In the genomic region with DNA sequence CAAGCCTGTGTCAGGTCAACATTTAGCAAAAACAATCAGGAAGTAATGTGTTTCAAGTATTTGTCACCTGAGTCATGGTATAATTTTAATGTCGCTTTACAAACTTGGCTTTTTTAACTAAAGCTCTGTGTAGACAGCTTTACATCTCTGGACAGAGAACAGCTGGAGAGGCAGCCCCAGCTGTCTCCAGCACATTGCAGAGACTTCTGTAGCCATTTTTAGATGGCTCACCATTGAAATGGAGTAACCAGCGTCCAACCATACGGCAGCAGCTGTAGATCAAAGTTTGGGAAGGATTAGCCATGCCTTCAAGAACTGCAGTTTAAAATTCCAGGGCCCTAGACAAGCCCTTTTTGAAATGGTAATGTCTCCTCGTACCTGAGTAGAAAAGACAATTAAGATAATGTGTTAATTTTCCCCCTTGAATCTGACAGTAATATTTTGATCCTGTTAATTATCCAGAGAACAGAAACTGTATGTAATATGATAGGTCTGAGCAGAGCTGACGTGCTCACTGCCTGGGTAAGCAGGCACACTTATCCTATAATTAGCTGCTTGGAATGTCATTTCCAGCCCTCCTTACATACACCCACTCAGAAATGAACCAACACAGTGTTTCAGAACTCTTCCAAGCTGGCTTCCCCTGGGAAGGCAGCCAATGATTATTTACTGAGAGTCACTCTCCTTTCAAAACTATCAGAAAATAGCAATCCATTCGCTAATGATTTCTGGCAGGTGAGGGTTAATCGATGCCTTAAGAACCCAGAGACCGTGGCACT, we compare ENCODE assay signal across 10 mouse cellular contexts.
DNase-seq lines count a peak whose midpoint lies in the region; ATAC-seq and TF ChIP-seq lines count a peak whose summit lies in the region.
"Had no signal": no experiment of that assay in that cellular context is flagged by ENCODE, and none has a peak within 500 bp of the region (broad histone marks: within the 10 kb centered on the region; RNA-seq: fewer than 3 reads in every experiment).

No protein-coding gene starts in this region.

- in situ Hi-C loops in Patski (cut with MboI; ENCODE audit: low pct_unique_long_range_greater_than_20kb), result no loop called here

- no peaks in the 10 kb centered on the region for H3K9me3 ChIP-seq in hindbrain, postnatal 0 days (ENCODE audit: low read length)
- no peaks in the 10 kb centered on the region for H3K9me3 ChIP-seq in hindbrain, embryonic 11.5 days (ENCODE audit: control insufficient read depth, low read length)
- no peaks in the 10 kb centered on the region for H3K9me3 ChIP-seq in embryonic facial prominence, embryonic 15.5 days (replicated peaks)
- no peaks in the 10 kb centered on the region for H3K9me3 ChIP-seq in liver, postnatal 0 days (ENCODE audit: low read length)

- no peak for TF ChIP-seq EP300 in liver, postnatal 0 days (IDR thresholded peaks at IDR 0.05; ENCODE audit: low read depth)

- no peaks in the 10 kb centered on the region for H3K36me3 ChIP-seq in hindbrain, postnatal 0 days (ENCODE audit: insufficient read depth, low read length)
- H3K36me3 ChIP-seq in hindbrain, embryonic 11.5 days (ENCODE audit: control insufficient read depth, insufficient read depth, low read length), result no peaks in the 10 kb centered on the region
- H3K36me3 ChIP-seq in embryonic facial prominence, embryonic 15.5 days, result no peaks in the 10 kb centered on the region
- H3K36me3 ChIP-seq in liver, postnatal 0 days (replicated peaks; ENCODE audit: insufficient read depth, low read length), result no peaks in the 10 kb centered on the region

- 54% methylated on average over 8 of the region's 8 CpGs for WGBS in hindbrain, postnatal 0 days
- 74% methylated on average over 8 of the region's 8 CpGs for WGBS in hindbrain, embryonic 11.5 days
- WGBS in embryonic facial prominence, embryonic 15.5 days, result 30% methylated on average over 8 of the region's 8 CpGs
- 74% methylated on average over 8 of the region's 8 CpGs for WGBS in liver, postnatal 0 days (ENCODE audit: insufficient replicate concordance)

- H3K27ac ChIP-seq in hindbrain, postnatal 0 days, result no peak overlapping the region
- no peak overlapping the region for H3K27ac ChIP-seq in hindbrain, embryonic 11.5 days (ENCODE audit: low read depth, low read length)
- peak overlapping the region; percentile 48; the same call in 1 of the 2 replicates for H3K27ac ChIP-seq in embryonic facial prominence, embryonic 15.5 days (replicated peaks)
- no peak overlapping the region for H3K27ac ChIP-seq in liver, postnatal 0 days (ENCODE audit: low read depth)
- H3K27ac ChIP-seq: left cerebral cortex, adult 2 months had no signal

- H3K4me3 ChIP-seq in hindbrain, postnatal 0 days (ENCODE audit: low read length), result no peak overlapping the region
- no peak overlapping the region for H3K4me3 ChIP-seq in hindbrain, embryonic 11.5 days (ENCODE audit: low read depth, low read length)
- H3K4me3 ChIP-seq in embryonic facial prominence, embryonic 15.5 days (replicated peaks), result no peak overlapping the region
- H3K4me3 ChIP-seq in liver, postnatal 0 days (ENCODE audit: low read depth, low read length), result no peak overlapping the region
- H3K4me3 ChIP-seq: left cerebral cortex, adult 2 months had no signal

- POLR2A ChIA-PET in Patski (lab: Charles Lee), result no interaction called here

- CTCF ChIA-PET in Patski (lab: Charles Lee), result interaction anchor here (1.4 kb wide), 1 partner anchor 11 kb away, joined by 4 read pairs; no protein-coding TSS in a partner anchor

- no peaks in the 10 kb centered on the region for H3K27me3 ChIP-seq in hindbrain, postnatal 0 days (ENCODE audit: insufficient read depth, low read length)
- H3K27me3 ChIP-seq in hindbrain, embryonic 11.5 days (ENCODE audit: control insufficient read depth, insufficient read depth, low read length), result no peaks in the 10 kb centered on the region
- H3K27me3 ChIP-seq in Patski, result peaks cover 13% of the 10 kb centered on the region
- H3K27me3 ChIP-seq in embryonic facial prominence, embryonic 15.5 days, result no peaks in the 10 kb centered on the region
- H3K27me3 ChIP-seq in liver, postnatal 0 days (ENCODE audit: insufficient read depth, low read length), result no peaks in the 10 kb centered on the region

- 0 out of 2 replicates have a peak, but pooled peaks cover 4% of the 10 kb centered on the region for H3K4me1 ChIP-seq in hindbrain, postnatal 0 days (ENCODE audit: insufficient read depth, low read length)
- H3K4me1 ChIP-seq in hindbrain, embryonic 11.5 days (replicated peaks; ENCODE audit: control insufficient read depth, insufficient read depth, low read length), result no peaks in the 10 kb centered on the region
- peaks cover 8% of the 10 kb centered on the region; the same call in 1 of the 2 replicates for H3K4me1 ChIP-seq in embryonic facial prominence, embryonic 15.5 days
- no peaks in the 10 kb centered on the region for H3K4me1 ChIP-seq in liver, postnatal 0 days (ENCODE audit: insufficient read depth)

- no peak for TF ChIP-seq CTCF in hindbrain, postnatal 0 days (IDR thresholded peaks at IDR 0.05; ENCODE audit: low read depth)
- no peak for TF ChIP-seq CTCF in Patski (IDR thresholded peaks at IDR 0.05)
- TF ChIP-seq CTCF in liver, postnatal 0 days (IDR thresholded peaks at IDR 0.05; ENCODE audit: low read depth), result no peak

- no peak for ATAC-seq in hindbrain, postnatal 0 days
- ATAC-seq in hindbrain, embryonic 11.5 days (ENCODE audit: low FRiP score), result no peak
- ATAC-seq in Patski, result peak; percentile 73
- peak; percentile 85 for ATAC-seq in embryonic facial prominence, embryonic 15.5 days (ENCODE audit: insufficient number of reproducible peaks, low FRiP score, low TSS enrichment, low read depth)
- ATAC-seq in liver, postnatal 0 days, result no peak

- peak; percentile 12 for DNase-seq in hindbrain, postnatal 0 days (ENCODE audit: low spot score)
- no peak for DNase-seq in hindbrain, embryonic 11.5 days (ENCODE audit: low spot score)
- DNase-seq in Patski (ENCODE audit: low read depth, low spot score), result peak; percentile 31
- peak; percentile 37 to 74 for DNase-seq in left cerebral cortex, postnatal 14 days (ENCODE audit: low spot score in 2 of 2)
- no peak for DNase-seq in liver, postnatal 0 days
- DNase-seq in cerebellum, adult 18-20 months, result no peak
- no peak for DNase-seq in urinary bladder, adult 2 months (ENCODE audit: low spot score)
- DNase-seq: embryo, embryonic 11 days had no signal

- no peak overlapping the region for H3K4me2 ChIP-seq in hindbrain, postnatal 0 days (ENCODE audit: low read depth, low read length)
- H3K4me2 ChIP-seq in hindbrain, embryonic 11.5 days (replicated peaks; ENCODE audit: low read depth, low read length), result no peak overlapping the region
- no peak overlapping the region for H3K4me2 ChIP-seq in embryonic facial prominence, embryonic 15.5 days (replicated peaks)
- no peak overlapping the region for H3K4me2 ChIP-seq in liver, postnatal 0 days (ENCODE audit: low read depth, low read length)

- no peak overlapping the region for H3K9ac ChIP-seq in hindbrain, postnatal 0 days (replicated peaks; ENCODE audit: low read length)
- no peak overlapping the region for H3K9ac ChIP-seq in hindbrain, embryonic 11.5 days (ENCODE audit: low read depth, low read length)
- H3K9ac ChIP-seq in embryonic facial prominence, embryonic 15.5 days, result no peak overlapping the region
- no peak overlapping the region for H3K9ac ChIP-seq in liver, postnatal 0 days (replicated peaks)

- intact Hi-C loops in left cerebral cortex, postnatal 14 days (cut with DNase I), result no loop called here

Comparison
In these comparisons a context has a peak if more than half of its experiments do, and no peak if none do; other contexts are left out.
1. DNase-seq: peak in hindbrain, postnatal 0 days (single experiment), Patski (single experiment) and left cerebral cortex, postnatal 14 days (2 of 2); none in hindbrain, embryonic 11.5 days (single experiment), liver, postnatal 0 days (single experiment), cerebellum, adult 18-20 months (0 of 2) and urinary bladder, adult 2 months (single experiment).
2. ATAC-seq: peak in Patski (single experiment) and embryonic facial prominence, embryonic 15.5 days (single experiment); none in hindbrain, postnatal 0 days (single experiment), hindbrain, embryonic 11.5 days (single experiment) and liver, postnatal 0 days (single experiment).